Mouse (Mus musculus) thymus, adult 2 months (tissue): Measurements from ENCODE around the gene Cdc42ep1.

ENCODE experiments used
- CTCF ChIP-seq: fragments of 200-500 bp; IDR thresholded peaks from 2 replicates; pipeline ENCODE4 v1.5.1; 2012; ENCODE audit warnings: mild to moderate bottlenecking, control low read depth, low read length, moderate library complexity, borderline replicate concordance; ENCODE audit not compliant: control insufficient read depth, poor library complexity, insufficient read depth; ENCODE audit errors: extremely low read depth
- POLR2A ChIP-seq: fragments of 200-500 bp; IDR thresholded peaks from 2 replicates; pipeline ENCODE4 v1.6.1; 2012; ENCODE audit warnings: mild to moderate bottlenecking, low read length, control low read depth, moderate library complexity; ENCODE audit not compliant: control insufficient read depth, poor library complexity, insufficient read depth; ENCODE audit errors: extremely low read depth

DNA sequence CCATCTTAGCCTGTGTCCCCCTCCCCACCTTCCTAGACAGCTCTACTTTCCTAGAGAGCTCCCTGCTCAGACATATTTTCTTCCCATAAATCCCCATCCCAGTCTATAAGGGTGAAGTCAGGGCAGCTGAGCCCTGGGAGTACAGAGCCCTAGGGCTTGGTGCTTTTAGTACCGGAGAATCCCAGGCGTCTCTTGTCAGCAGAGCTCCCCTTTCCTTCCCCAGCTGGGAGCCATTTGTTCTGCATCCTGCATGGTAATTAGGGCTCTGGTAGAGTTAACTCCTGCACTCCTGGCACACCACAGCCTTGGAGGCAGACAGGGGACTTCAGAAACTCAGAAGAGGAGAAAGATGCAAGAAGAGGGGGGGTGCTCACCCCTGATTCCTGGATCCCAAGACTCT, 2.7 kb upstream of the Cdc42ep1 start:
- TF ChIP-seq CTCF (no peak), POLR2A (no peak)
